ENCODE assay signal across 24 mouse cellular contexts in the genomic region with DNA sequence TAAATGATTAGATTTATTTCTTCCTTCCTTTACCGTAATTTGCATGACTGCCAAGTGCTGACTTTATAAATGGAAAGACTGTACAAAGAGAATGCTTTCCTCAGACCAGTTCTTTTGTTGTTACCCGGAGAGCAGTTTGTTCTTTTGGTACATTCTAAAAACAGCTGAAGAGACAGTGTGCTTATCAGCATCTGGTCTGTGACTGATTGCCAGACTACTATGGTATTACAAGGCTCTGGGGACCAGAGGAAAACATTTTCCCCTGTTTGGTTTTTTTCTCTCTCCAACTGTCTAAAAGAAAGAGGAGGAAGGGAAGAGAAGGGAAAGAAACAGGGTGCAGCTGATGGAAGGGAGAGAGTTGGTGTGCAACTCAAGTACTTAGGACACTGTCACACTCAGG. TPM values are rescaled to one million over a fixed set of nuclear protein-coding genes. Genes with fewer than 3 reads are reported as not detected.
DNase-seq lines count a peak whose midpoint lies in the region; ATAC-seq and TF ChIP-seq lines count a peak whose summit lies in the region.
"Had no signal": no experiment of that assay in that cellular context is flagged by ENCODE, and none has a peak within 500 bp of the region (broad histone marks: within the 10 kb centered on the region; RNA-seq: fewer than 3 reads in every experiment).

No protein-coding gene starts in this region.

- no peaks in the 10 kb centered on the region for H3K4me1 ChIP-seq in kidney, embryonic 16.5 days (ENCODE audit: insufficient read depth, low read length)
- no peaks in the 10 kb centered on the region for H3K4me1 ChIP-seq in limb, embryonic 14.5 days (ENCODE audit: control insufficient read depth, insufficient read depth, low read length)
- no peaks in the 10 kb centered on the region for H3K4me1 ChIP-seq in limb, embryonic 10.5 days
- H3K4me1 ChIP-seq in intestine, embryonic 15.5 days (replicated peaks): no peaks in the 10 kb centered on the region
- H3K4me1 ChIP-seq: limb, embryonic 12.5 days had no signal

- H3K27ac ChIP-seq in kidney, embryonic 16.5 days (ENCODE audit: low read length): peak overlapping the region; percentile 21; the same call in 1 of the 2 replicates
- H3K27ac ChIP-seq in limb, embryonic 14.5 days (replicated peaks; ENCODE audit: low read depth, low read length): no peak overlapping the region
- no peak overlapping the region for H3K27ac ChIP-seq in limb, embryonic 10.5 days
- no peak overlapping the region for H3K27ac ChIP-seq in intestine, embryonic 15.5 days
- H3K27ac ChIP-seq: embryonic facial prominence, embryonic 13.5 days; forebrain, embryonic 13.5 days; gastrocnemius, adult 2 months; heart, embryonic 15.5 days; hindbrain, embryonic 14.5 days; limb, embryonic 12.5 days; liver, embryonic 13.5 days had no signal

- DNase-seq in kidney, postnatal 25 days: no peak
- peak; percentile 57 for DNase-seq in limb, embryonic 14.5 days (ENCODE audit: low spot score)
- no peak for DNase-seq in limb, embryonic 10.5 days (ENCODE audit: low spot score)
- peak; percentile 11 for DNase-seq in NIH3T3 (ENCODE audit: low read depth)
- DNase-seq: adrenal gland, postnatal 25 days; cerebellum, adult 8-10 months; cerebellum, postnatal 36 days; embryo, embryonic 11 days; gastrocnemius, adult 2 months; heart, postnatal 4 days; liver, embryonic 13.5 days; lung, embryonic 14.5 days; midbrain, embryonic 14.5 days had no signal

- no peaks in the 10 kb centered on the region for H3K27me3 ChIP-seq in kidney, embryonic 16.5 days (ENCODE audit: insufficient read depth, low read length)
- H3K27me3 ChIP-seq in limb, embryonic 14.5 days (ENCODE audit: control insufficient read depth, insufficient read depth, low read length): no peaks in the 10 kb centered on the region
- no peaks in the 10 kb centered on the region for H3K27me3 ChIP-seq in limb, embryonic 10.5 days (ENCODE audit: low read depth, poor library complexity, severe bottlenecking)
- no peaks in the 10 kb centered on the region for H3K27me3 ChIP-seq in myocyte (ENCODE audit: control insufficient read depth, insufficient read depth, insufficient read length)
- H3K27me3 ChIP-seq in intestine, embryonic 15.5 days (replicated peaks): no peaks in the 10 kb centered on the region
- H3K27me3 ChIP-seq: embryonic facial prominence, embryonic 13.5 days; forebrain, embryonic 13.5 days; heart, embryonic 15.5 days; limb, embryonic 12.5 days; liver, embryonic 13.5 days had no signal

- H3K9me3 ChIP-seq in kidney, embryonic 16.5 days (ENCODE audit: low read length): no peaks in the 10 kb centered on the region
- H3K9me3 ChIP-seq in limb, embryonic 14.5 days (ENCODE audit: control insufficient read depth, low read length): no peaks in the 10 kb centered on the region
- H3K9me3 ChIP-seq in limb, embryonic 10.5 days (replicated peaks): no peaks in the 10 kb centered on the region
- no peaks in the 10 kb centered on the region for H3K9me3 ChIP-seq in intestine, embryonic 15.5 days
- H3K9me3 ChIP-seq: embryonic facial prominence, embryonic 13.5 days; forebrain, embryonic 13.5 days; heart, embryonic 15.5 days; limb, embryonic 12.5 days; liver, embryonic 13.5 days; megakaryocyte, embryonic 14.5 days had no signal

- 36% methylated on average over 2 of the region's 2 CpGs for WGBS in kidney, embryonic 16.5 days
- WGBS in limb, embryonic 14.5 days: 55% methylated on average over 2 of the region's 2 CpGs
- WGBS in limb, embryonic 10.5 days: 76% methylated on average over 2 of the region's 2 CpGs
- WGBS in intestine, embryonic 15.5 days: 58% methylated on average over 2 of the region's 2 CpGs

- TF ChIP-seq POLR2A in limb, embryonic 14.5 days (IDR thresholded peaks at IDR 0.05; ENCODE audit: borderline replicate concordance, extremely low read depth, insufficient read depth, insufficient read length): no peak
- TF ChIP-seq POLR2A in myocyte (IDR thresholded peaks at IDR 0.05; ENCODE audit: insufficient read length, low read depth): no peak

- 0 out of 2 replicates have a peak, but pooled peaks have one; percentile 42 for ATAC-seq in kidney, embryonic 16.5 days (ENCODE audit: low FRiP score, low TSS enrichment)
- no peak; the same call in 1 of the 2 replicates for ATAC-seq in limb, embryonic 14.5 days (ENCODE audit: low FRiP score, low read depth)
- ATAC-seq in intestine, embryonic 15.5 days: no peak
- ATAC-seq: forebrain, embryonic 13.5 days; inflammation-experienced regulatory T-cells, adult 6 months had no signal

- no peak overlapping the region for H3ac ChIP-seq in myocyte (ENCODE audit: control insufficient read depth, insufficient read length)

- no peak overlapping the region for H3K9ac ChIP-seq in kidney, embryonic 16.5 days (replicated peaks; ENCODE audit: low read length)
- H3K9ac ChIP-seq in limb, embryonic 14.5 days (ENCODE audit: low read depth, low read length, severe bottlenecking): no peak overlapping the region
- H3K9ac ChIP-seq in intestine, embryonic 15.5 days: no peak overlapping the region
- H3K9ac ChIP-seq: embryonic facial prominence, embryonic 13.5 days; forebrain, embryonic 13.5 days; heart, embryonic 15.5 days; hindbrain, embryonic 14.5 days; limb, embryonic 12.5 days; liver, embryonic 13.5 days; lung, embryonic 14.5 days had no signal

- no peak overlapping the region for H3K4me2 ChIP-seq in kidney, embryonic 16.5 days (replicated peaks; ENCODE audit: low read depth, low read length)
- H3K4me2 ChIP-seq in limb, embryonic 14.5 days (replicated peaks; ENCODE audit: low read depth, low read length, severe bottlenecking): no peak overlapping the region
- peak overlapping the region; percentile 45 for H3K4me2 ChIP-seq in myocyte (ENCODE audit: low read depth)
- H3K4me2 ChIP-seq in intestine, embryonic 15.5 days (replicated peaks): no peak overlapping the region
- H3K4me2 ChIP-seq: embryonic facial prominence, embryonic 13.5 days; forebrain, embryonic 13.5 days; heart, embryonic 15.5 days; hindbrain, embryonic 14.5 days; limb, embryonic 12.5 days; liver, embryonic 13.5 days; lung, embryonic 14.5 days had no signal

- no peaks in the 10 kb centered on the region for H3K36me3 ChIP-seq in kidney, embryonic 16.5 days (ENCODE audit: insufficient read depth, low read length)
- no peaks in the 10 kb centered on the region for H3K36me3 ChIP-seq in limb, embryonic 14.5 days (ENCODE audit: control insufficient read depth, insufficient read depth, low read length)
- no peaks in the 10 kb centered on the region for H3K36me3 ChIP-seq in limb, embryonic 10.5 days
- H3K36me3 ChIP-seq in myocyte (ENCODE audit: control insufficient read depth, insufficient read depth): no peaks in the 10 kb centered on the region
- no peaks in the 10 kb centered on the region for H3K36me3 ChIP-seq in intestine, embryonic 15.5 days
- H3K36me3 ChIP-seq: embryonic facial prominence, embryonic 13.5 days; heart, embryonic 15.5 days; limb, embryonic 12.5 days; liver, embryonic 13.5 days had no signal

- no peak overlapping the region for H3K4me3 ChIP-seq in kidney, embryonic 16.5 days (ENCODE audit: low read length)
- H3K4me3 ChIP-seq in limb, embryonic 14.5 days (replicated peaks; ENCODE audit: low read length): no peak overlapping the region
- no peak overlapping the region for H3K4me3 ChIP-seq in limb, embryonic 10.5 days
- H3K4me3 ChIP-seq in myocyte: no peak overlapping the region
- no peak overlapping the region for H3K4me3 ChIP-seq in intestine, embryonic 15.5 days (replicated peaks)
- H3K4me3 ChIP-seq: embryonic facial prominence, embryonic 13.5 days; erythroblast, embryonic 14.5 days; forebrain, embryonic 13.5 days; gastrocnemius, adult 2 months; heart, embryonic 15.5 days; limb, embryonic 12.5 days; liver, embryonic 13.5 days; megakaryocyte, embryonic 14.5 days had no signal

- no peaks in the 10 kb centered on the region for H3K79me2 ChIP-seq in myocyte (ENCODE audit: control insufficient read depth, insufficient read depth)

TF ChIP-seq in myocyte, 11 proteins besides CTCF, POLR2A, EP300 and RAD21:
- TF ChIP-seq SRF (IDR thresholded peaks at IDR 0.05; ENCODE audit: control insufficient read depth, insufficient read length, low read depth) (no peak), USF1 (IDR thresholded peaks at IDR 0.05; ENCODE audit: low read depth) (no peak), MYOD1 (IDR thresholded peaks at IDR 0.05; ENCODE audit: control insufficient read depth in 1 of 3, insufficient read length in 2 of 3, low read depth in 2 of 3) (no peak), TCF3 (IDR thresholded peaks at IDR 0.05; ENCODE audit: insufficient read length, low read depth) (no peak), TCF12 (IDR thresholded peaks at IDR 0.05; ENCODE audit: insufficient read depth, poor library complexity, severe bottlenecking) (no peak), CEBPB (IDR thresholded peaks at IDR 0.05; ENCODE audit: insufficient read depth, poor library complexity, severe bottlenecking) (no peak), REST (IDR thresholded peaks at IDR 0.05; ENCODE audit: insufficient read depth, insufficient read length) (no peak), MYOG (IDR thresholded peaks at IDR 0.05; ENCODE audit: control insufficient read depth in 1 of 3, insufficient read depth in 1 of 3, insufficient read length in 2 of 3, low read depth in 2 of 3) (no peak), E2F4 (IDR thresholded peaks at IDR 0.05; ENCODE audit: insufficient read depth) (no peak), POLR2AphosphoS2 (IDR thresholded peaks at IDR 0.05; ENCODE audit: insufficient read length, low read depth) (no peak), MAX (IDR thresholded peaks at IDR 0.05; ENCODE audit: low read depth) (no peak)
TF ChIP-seq in myocyte: peak in this region for 0.

RNA-seq across cellular contexts. Expression of gene Hectd2, which starts 36.0 kb away (rescaled TPM):
- 1.9 and 2.1 TPM in 2 replicates for polyA plus RNA-seq in kidney, embryonic 16.5 days (2015; fragmentation: Nextera tagmentation; extraction: Ambion mirVana)
- 6.7 and 6.9 TPM in 2 replicates for polyA plus RNA-seq in limb, embryonic 14.5 days (2012; rRNA removed)
- polyA plus RNA-seq in limb, embryonic 14.5 days (2014; fragmentation: Nextera tagmentation; extraction: Ambion mirVana): 3.9 and 4.3 TPM in 2 replicates
- polyA plus RNA-seq in limb, embryonic 10.5 days (2016; fragmentation: Nextera tagmentation; extraction: Ambion mirVana): 1.8 TPM in 2 replicates
- polyA plus RNA-seq in myocyte (2012; fragmentation: generic; extraction: Trizol): 0.88 TPM
- 1.9 and 2.2 TPM in 2 replicates for polyA plus RNA-seq in intestine, embryonic 15.5 days (2015; fragmentation: Nextera tagmentation; extraction: Ambion mirVana)
- polyA plus RNA-seq: erythroblast, embryonic 14.5 days had no signal

Comparison
In these comparisons a context has a peak if more than half of its experiments do, and no peak if none do; other contexts are left out.
1. DNase-seq: peak in limb, embryonic 14.5 days (single experiment) and NIH3T3 (single experiment); none in kidney, postnatal 25 days (0 of 2) and limb, embryonic 10.5 days (single experiment).